Mouse (Mus musculus) G1E (cell line): ENCODE data around the gene Ccdc186. TPM values are rescaled to one million over a fixed set of nuclear protein-coding genes. Genes with fewer than 3 reads are reported as not detected.

Experiments used
- ATAC-seq: 2 replicates; pipeline ENCODE4 v1.8.0; 2016; ENCODE audit warnings: mild to moderate bottlenecking; ENCODE audit not compliant: insufficient number of reproducible peaks, poor library complexity, low FRiP score, severe bottlenecking; ENCODE audit errors: extremely low read depth
- DNase-seq: peaks from one replicate; pipeline ENCODE4 v3.0.0; 2012; ENCODE audit warnings: low spot score
- H3K27me3 ChIP-seq: 2 replicates; pipeline ENCODE4 v1.6.1; 2012; ENCODE audit warnings: mild to moderate bottlenecking, low read length, inconsistent platforms; ENCODE audit not compliant: insufficient read depth
- H3K36me3 ChIP-seq: replicated peaks from 2 replicates; pipeline ENCODE3; 2012; ENCODE audit warnings: mild to moderate bottlenecking, inconsistent platforms
- H3K4me1 ChIP-seq: 2 replicates; pipeline ENCODE4 v1.6.1; 2012; ENCODE audit warnings: low read depth, low read length, inconsistent platforms, mixed read lengths; ENCODE audit not compliant: insufficient read depth
- H3K4me3 ChIP-seq: 2 replicates; pipeline ENCODE4 v1.5.1; 2012; ENCODE audit warnings: low read depth, mild to moderate bottlenecking, inconsistent platforms, low read length, moderate library complexity, mixed read lengths
- H3K9me3 ChIP-seq: replicated peaks from 2 replicates; pipeline ENCODE4 v1.6.1; 2012; ENCODE audit warnings: inconsistent platforms
- CTCF ChIP-seq: IDR thresholded peaks from 2 replicates; pipeline ENCODE4 v1.5.1; 2012; ENCODE audit warnings: low read depth, low read length, inconsistent platforms, mixed read lengths
- GATA1 ChIP-seq: IDR thresholded peaks from 2 replicates; pipeline ENCODE4 v1.6.1; 2012; ENCODE audit warnings: borderline replicate concordance, low read length, inconsistent platforms, mixed read lengths
- GATA2 ChIP-seq: IDR thresholded peaks from 2 replicates; pipeline ENCODE4 v1.6.1; 2012; ENCODE audit warnings: low read depth, low read length, inconsistent platforms, borderline replicate concordance
- POLR2AphosphoS5 ChIP-seq: IDR thresholded peaks from 2 replicates; pipeline ENCODE4 v1.6.1; 2012; ENCODE audit warnings: low read depth, low read length, inconsistent platforms; ENCODE audit not compliant: insufficient replicate concordance
- TAL1 ChIP-seq: conservative IDR thresholded peaks from 2 replicates; pipeline ENCODE4 v1.6.1; 2012; ENCODE audit warnings: low read depth, low read length, inconsistent platforms, mixed read lengths
- polyA plus RNA-seq: library from polyadenylated mRNA; stranded (reverse); fragments of >175 nt; gene quantifications from 2 replicates; pipeline ENCODE4 v1.2.3, GENCODE M21; 2012
- total RNA-seq, 2 experiments: library from RNA; stranded (forward) in 1 of 2; stranded (reverse) in 1 of 2; fragments of 200-1000 nt in 1 of 2; fragments of >200 nt in 1 of 2; fragmentation: Nextera tagmentation in 1 of 2; gene quantifications; 2 replicates each; pipeline ENCODE4 v1.2.3; 2014 to 2017

Ccdc186 gene
- total and polyA plus RNA-seq, 3 experiments, result 3.0 to 319 (median 118) TPM

GRCm38 (mm10) chr19:56807122-56807521 is 14.9 kb downstream of the Ccdc186 start:
- no peak for TF ChIP-seq GATA1
- TF ChIP-seq TAL1, result no peak
- TF ChIP-seq CTCF, result no peak
- no peak for TF ChIP-seq GATA2
- TF ChIP-seq POLR2AphosphoS5, result no peak
- H3K4me1 ChIP-seq, result peaks cover 72% of the 10 kb centered on the region
- H3K9me3 ChIP-seq, result no peaks in the 10 kb centered on the region
- ATAC-seq (no peak), DNase-seq (no peak)
- H3K36me3 ChIP-seq, result peaks cover 75% of the 10 kb centered on the region
- H3K4me3 ChIP-seq, result no peak overlapping the region
- H3K27me3 ChIP-seq, result no peaks in the 10 kb centered on the region

GRCm38 (mm10) chr19:56805366-56805765 is 16.6 kb downstream of the Ccdc186 start:
- H3K9me3 ChIP-seq, result no peaks in the 10 kb centered on the region
- TF ChIP-seq GATA1 (no peak), TAL1 (no peak), GATA2 (no peak), POLR2AphosphoS5 (no peak), CTCF (no peak)
- H3K27me3 ChIP-seq, result no peaks in the 10 kb centered on the region
- H3K4me3 ChIP-seq, result no peak overlapping the region
- no peak for ATAC-seq
- DNase-seq, result no peak
- H3K36me3 ChIP-seq, result peaks cover 73% of the 10 kb centered on the region
- H3K4me1 ChIP-seq, result peaks cover 73% of the 10 kb centered on the region

GRCm38 (mm10) chr19:56802352-56802746 is 19.6 kb downstream of the Ccdc186 start:
- Histone ChIP-seq H3K36me3 (peaks cover 73% of the 10 kb centered on the region), H3K9me3 (no peaks in the 10 kb centered on the region), H3K4me1 (peaks cover 78% of the 10 kb centered on the region), H3K27me3 (no peaks in the 10 kb centered on the region), H3K4me3 (no peak overlapping the region; the same call in 1 of the 2 replicates)
- DNase-seq (no peak), ATAC-seq (no peak)
- TF ChIP-seq GATA1 (no peak), TAL1 (no peak), CTCF (no peak), GATA2 (no peak), POLR2AphosphoS5 (no peak)

GRCm38 (mm10) chr19:56801656-56802351 is 20.2 kb downstream of the Ccdc186 start:
- Histone ChIP-seq H3K4me3 (peak overlapping the region; percentile 55; the same call in 1 of the 2 replicates), H3K27me3 (no peaks in the 10 kb centered on the region), H3K36me3 (peaks cover 71% of the 10 kb centered on the region), H3K4me1 (peaks cover 81% of the 10 kb centered on the region), H3K9me3 (no peaks in the 10 kb centered on the region)
- TF ChIP-seq CTCF (no peak), TAL1 (peak; percentile 80), GATA2 (no peak)
- peak; percentile 61 for ATAC-seq
- peak; percentile 30 for DNase-seq

GRCm38 (mm10) chr19:56800930-56801655 is 20.9 kb downstream of the Ccdc186 start:
- DNase-seq (peak; percentile 30), ATAC-seq (peak; percentile 50)
- Histone ChIP-seq H3K4me3 (peak overlapping the region; percentile 69), H3K9me3 (no peaks in the 10 kb centered on the region), H3K36me3 (peaks cover 73% of the 10 kb centered on the region), H3K4me1 (peaks cover 87% of the 10 kb centered on the region), H3K27me3 (no peaks in the 10 kb centered on the region)
- no peak for TF ChIP-seq TAL1
- no peak for TF ChIP-seq CTCF
- TF ChIP-seq GATA1, result no peak
- TF ChIP-seq GATA2, result no peak
- TF ChIP-seq POLR2AphosphoS5, result no peak

GRCm38 (mm10) chr19:56800226-56800625 is 21.8 kb downstream of the Ccdc186 start:
- DNase-seq (no peak), ATAC-seq (peak; percentile 62)
- TF ChIP-seq CTCF (no peak), TAL1 (peak; percentile 87)
- peaks cover 74% of the 10 kb centered on the region for H3K36me3 ChIP-seq
- H3K4me3 ChIP-seq, result peak overlapping the region; percentile 69
- peaks cover 84% of the 10 kb centered on the region for H3K4me1 ChIP-seq
- no peaks in the 10 kb centered on the region for H3K27me3 ChIP-seq
- H3K9me3 ChIP-seq, result no peaks in the 10 kb centered on the region
